Mouse (Mus musculus): ENCODE data around the gene Cdkl2. TPM values are rescaled to one million over a fixed set of nuclear protein-coding genes. Genes with fewer than 3 reads are reported as not detected.

Cdkl2 gene
- polyA plus RNA-seq (2016; fragmentation: Nextera tagmentation; extraction: Ambion mirVana), result 0.34 and 0.77 TPM in 2 replicates

GRCm38 (mm10) chr5:92043783-92044182 lies at the start of gene Cdkl2:
Gene Cdkl2, minus strand, starts transcription at chr5:92043883.
- H3K9me3 ChIP-seq, result no peaks in the 10 kb centered on the region
- no peak for DNase-seq (ENCODE audit: low spot score)
- peak within 1 kb of the TSS; percentile 80 for H3K4me3 ChIP-seq
- WGBS, result 79% methylated on average over 4 of the region's 4 CpGs
- H3K4me1 ChIP-seq (replicated peaks), result peaks cover 12% of the 10 kb centered on the region; the same call in 1 of the 2 replicates
- peaks cover 36% of the 10 kb centered on the region for H3K27me3 ChIP-seq (ENCODE audit: insufficient read depth, poor library complexity, severe bottlenecking)
- H3K27ac ChIP-seq, result peak within 1 kb of the TSS; percentile 73; the same call in 1 of the 2 replicates
- H3K36me3 ChIP-seq, result no peaks in the 10 kb centered on the region

GRCm38 (mm10) chr5:92087469-92087868 lies 43.8 kb upstream of the Cdkl2 start:
- Histone ChIP-seq H3K27ac (no peak overlapping the region), H3K4me3 (no peak overlapping the region), H3K27me3 (ENCODE audit: insufficient read depth, poor library complexity, severe bottlenecking) (no peaks in the 10 kb centered on the region), H3K4me1 (replicated peaks) (peaks cover 6% of the 10 kb centered on the region; the same call in 1 of the 2 replicates), H3K36me3 (no peaks in the 10 kb centered on the region), H3K9me3 (no peaks in the 10 kb centered on the region)
- WGBS, result 93% methylated on average over 4 of the region's 4 CpGs
- no peak for DNase-seq (ENCODE audit: low spot score)

GRCm38 (mm10) chr5:92085821-92086550 lies 42.3 kb upstream of the Cdkl2 start:
- Histone ChIP-seq H3K36me3 (no peaks in the 10 kb centered on the region), H3K4me1 (replicated peaks) (peaks cover 20% of the 10 kb centered on the region), H3K27me3 (ENCODE audit: insufficient read depth, poor library complexity, severe bottlenecking) (no peaks in the 10 kb centered on the region), H3K27ac (no peak overlapping the region), H3K9me3 (no peaks in the 10 kb centered on the region), H3K4me3 (no peak overlapping the region)
- DNase-seq (ENCODE audit: low spot score), result no peak
- 83% methylated on average over 7 of the region's 7 CpGs for WGBS

- Histone ChIP-seq H3K27me3 (ENCODE audit: insufficient read depth, poor library complexity, severe bottlenecking) (no peaks in the 10 kb centered on the region), H3K4me1 (replicated peaks) (peaks cover 27% of the 10 kb centered on the region), H3K9me3 (no peaks in the 10 kb centered on the region), H3K4me3 (no peak overlapping the region), H3K36me3 (no peaks in the 10 kb centered on the region), H3K27ac (no peak overlapping the region)
- WGBS, result 68% methylated on average over 4 of the region's 4 CpGs
- no peak for DNase-seq (ENCODE audit: low spot score)
Observed at GRCm38 (mm10) chr5:92085246-92085645, 41.6 kb upstream of the Cdkl2 start.

GRCm38 (mm10) chr5:92083417-92084038 lies 39.8 kb upstream of the Cdkl2 start, which contains the start of gene G3bp2:
Gene G3bp2, minus strand, starts transcription at chr5:92083719.
- H3K27ac ChIP-seq, result peak within 1 kb of the TSS; percentile 99
- H3K4me3 ChIP-seq, result peak within 1 kb of the TSS; percentile 99
- peak; percentile 99 for DNase-seq (ENCODE audit: low spot score)
- H3K4me1 ChIP-seq (replicated peaks), result peaks cover 35% of the 10 kb centered on the region
- under 1% methylated on average over 65 of the region's 65 CpGs for WGBS
- H3K27me3 ChIP-seq (ENCODE audit: insufficient read depth, poor library complexity, severe bottlenecking), result no peaks in the 10 kb centered on the region
- no peaks in the 10 kb centered on the region for H3K36me3 ChIP-seq
- H3K9me3 ChIP-seq, result no peaks in the 10 kb centered on the region

GRCm38 (mm10) chr5:92082821-92083401 lies 39.2 kb upstream of the Cdkl2 start:
- peaks cover 35% of the 10 kb centered on the region for H3K4me1 ChIP-seq (replicated peaks)
- no peaks in the 10 kb centered on the region for H3K27me3 ChIP-seq (ENCODE audit: insufficient read depth, poor library complexity, severe bottlenecking)
- peak; percentile 74 for DNase-seq (ENCODE audit: low spot score)
- WGBS, result under 1% methylated on average over 54 of the region's 55 CpGs
- H3K4me3 ChIP-seq, result peak overlapping the region; percentile 99
- H3K27ac ChIP-seq, result peak overlapping the region; percentile 99
- no peaks in the 10 kb centered on the region for H3K36me3 ChIP-seq
- H3K9me3 ChIP-seq, result no peaks in the 10 kb centered on the region

GRCm38 (mm10) chr5:92081326-92081725 lies 37.6 kb upstream of the Cdkl2 start:
- Histone ChIP-seq H3K27me3 (ENCODE audit: insufficient read depth, poor library complexity, severe bottlenecking) (no peaks in the 10 kb centered on the region), H3K4me1 (replicated peaks) (peaks cover 35% of the 10 kb centered on the region), H3K9me3 (no peaks in the 10 kb centered on the region), H3K4me3 (peak overlapping the region; percentile 99), H3K27ac (no peak overlapping the region), H3K36me3 (0 out of 2 replicates have a peak, but pooled peaks cover 7% of the 10 kb centered on the region)
- DNase-seq (ENCODE audit: low spot score), result no peak
- 79% methylated on average over 3 of the region's 3 CpGs for WGBS

- H3K27ac ChIP-seq, result no peak overlapping the region
- H3K4me1 ChIP-seq (replicated peaks), result peaks cover 35% of the 10 kb centered on the region
- H3K36me3 ChIP-seq, result 0 out of 2 replicates have a peak, but pooled peaks cover 7% of the 10 kb centered on the region
- no peak for DNase-seq (ENCODE audit: low spot score)
- H3K4me3 ChIP-seq, result no peak overlapping the region
- no peaks in the 10 kb centered on the region for H3K9me3 ChIP-seq
- WGBS, result 82% methylated on average over 1 of the region's 1 CpGs
- no peaks in the 10 kb centered on the region for H3K27me3 ChIP-seq (ENCODE audit: insufficient read depth, poor library complexity, severe bottlenecking)
Observed at GRCm38 (mm10) chr5:92080400-92080799, 36.7 kb upstream of the Cdkl2 start.

- Histone ChIP-seq H3K36me3 (0 out of 2 replicates have a peak, but pooled peaks cover 7% of the 10 kb centered on the region), H3K9me3 (no peaks in the 10 kb centered on the region), H3K27ac (no peak overlapping the region), H3K27me3 (ENCODE audit: insufficient read depth, poor library complexity, severe bottlenecking) (no peaks in the 10 kb centered on the region), H3K4me3 (no peak overlapping the region), H3K4me1 (replicated peaks) (peaks cover 33% of the 10 kb centered on the region)
- DNase-seq (ENCODE audit: low spot score), result no peak
- 70% methylated on average over 1 of the region's 1 CpGs for WGBS
Observed at GRCm38 (mm10) chr5:92079304-92079703, 35.6 kb upstream of the Cdkl2 start.

GRCm38 (mm10) chr5:92078751-92079150 lies 35.1 kb upstream of the Cdkl2 start:
- peaks cover 29% of the 10 kb centered on the region for H3K4me1 ChIP-seq (replicated peaks)
- no peaks in the 10 kb centered on the region for H3K9me3 ChIP-seq
- no peak for DNase-seq (ENCODE audit: low spot score)
- no peak overlapping the region for H3K27ac ChIP-seq
- no peaks in the 10 kb centered on the region for H3K27me3 ChIP-seq (ENCODE audit: insufficient read depth, poor library complexity, severe bottlenecking)
- 0 out of 2 replicates have a peak, but pooled peaks cover 7% of the 10 kb centered on the region for H3K36me3 ChIP-seq
- no peak overlapping the region for H3K4me3 ChIP-seq

GRCm38 (mm10) chr5:92076273-92076672 lies 32.6 kb upstream of the Cdkl2 start:
- 86% methylated on average over 1 of the region's 1 CpGs for WGBS
- no peak overlapping the region for H3K27ac ChIP-seq
- no peak for DNase-seq (ENCODE audit: low spot score)

GRCm38 (mm10) chr5:92074061-92074460 lies 30.4 kb upstream of the Cdkl2 start:
- H3K9me3 ChIP-seq, result no peaks in the 10 kb centered on the region
- H3K4me1 ChIP-seq (replicated peaks), result 0 out of 2 replicates have a peak, but pooled peaks cover under 1% of the 10 kb centered on the region
- H3K36me3 ChIP-seq, result peaks cover 41% of the 10 kb centered on the region
- no peak for DNase-seq (ENCODE audit: low spot score)
- no peak overlapping the region for H3K4me3 ChIP-seq
- no peak overlapping the region for H3K27ac ChIP-seq
- WGBS, result 95% methylated on average over 14 of the region's 14 CpGs
- H3K27me3 ChIP-seq (ENCODE audit: insufficient read depth, poor library complexity, severe bottlenecking), result no peaks in the 10 kb centered on the region

More at GRCm38 (mm10) chr5:92076273-92076672, 32.6 kb upstream of the Cdkl2 start:
- Histone ChIP-seq H3K4me1 (replicated peaks) (peaks cover 17% of the 10 kb centered on the region), H3K36me3 (peaks cover 22% of the 10 kb centered on the region), H3K4me3 (no peak overlapping the region), H3K9me3 (no peaks in the 10 kb centered on the region), H3K27me3 (ENCODE audit: insufficient read depth, poor library complexity, severe bottlenecking) (no peaks in the 10 kb centered on the region)

- no peaks in the 10 kb centered on the region for H3K4me1 ChIP-seq (replicated peaks)
- H3K36me3 ChIP-seq, result peaks cover 97% of the 10 kb centered on the region
- WGBS, result 98% methylated on average over 2 of the region's 2 CpGs
- no peaks in the 10 kb centered on the region for H3K9me3 ChIP-seq
- no peak overlapping the region for H3K4me3 ChIP-seq
- no peak overlapping the region for H3K27ac ChIP-seq
- DNase-seq (ENCODE audit: low spot score), result no peak
- H3K27me3 ChIP-seq (ENCODE audit: insufficient read depth, poor library complexity, severe bottlenecking), result no peaks in the 10 kb centered on the region
Observed at GRCm38 (mm10) chr5:92063192-92063591, 19.5 kb upstream of the Cdkl2 start.
